Mouse (Mus musculus): ENCODE data around the gene Sart1.

DNA sequence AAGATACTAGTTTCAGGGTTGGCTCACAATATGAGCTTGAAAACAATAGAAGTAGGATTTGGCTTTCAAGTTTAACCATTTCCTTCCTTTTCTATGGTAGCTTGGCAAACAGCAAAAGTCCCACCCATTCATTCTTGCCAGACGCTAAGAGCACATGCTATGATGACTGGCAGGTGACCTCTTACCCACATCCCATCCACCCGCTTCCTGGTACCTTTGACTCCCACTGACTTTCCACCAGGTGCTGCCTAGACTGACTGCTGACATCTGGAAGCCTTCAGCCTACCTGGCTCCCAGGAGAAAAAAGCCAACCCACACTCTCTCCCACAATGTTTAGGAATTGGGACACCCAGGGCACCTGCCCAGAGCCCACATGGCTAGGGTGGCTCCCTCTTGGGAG lies 24.4 kb downstream of the Sart1 start:
- TF ChIP-seq POLR2A (IDR thresholded peaks at IDR 0.05; ENCODE audit: borderline replicate concordance, extremely low read depth, insufficient read depth, insufficient read length, poor library complexity, severe bottlenecking) = no peak
- TF ChIP-seq CTCF (IDR thresholded peaks at IDR 0.05; ENCODE audit: borderline replicate concordance, extremely low read depth, insufficient read depth, insufficient read length) = no peak
